Mouse (Mus musculus): ENCODE data around the gene Tgif1. TPM values are rescaled to one million over a fixed set of nuclear protein-coding genes. Genes with fewer than 3 reads are reported as not detected.

The Tgif1 gene
- total RNA-seq (2021): 1 to 10 TPM; 2.6 to 4.6 TPM
- long read RNA-seq, experiment 1, partial matches to known transcripts: 0 of 1 reads
- long read RNA-seq, experiment 1, other reads (novel, unspliced or antisense): 0 of 1 reads
- long read RNA-seq, experiment 2, partial matches to known transcripts: 0 of 2 reads
- long read RNA-seq, experiment 2, other reads (novel, unspliced or antisense): 1 of 2 reads

DNA sequence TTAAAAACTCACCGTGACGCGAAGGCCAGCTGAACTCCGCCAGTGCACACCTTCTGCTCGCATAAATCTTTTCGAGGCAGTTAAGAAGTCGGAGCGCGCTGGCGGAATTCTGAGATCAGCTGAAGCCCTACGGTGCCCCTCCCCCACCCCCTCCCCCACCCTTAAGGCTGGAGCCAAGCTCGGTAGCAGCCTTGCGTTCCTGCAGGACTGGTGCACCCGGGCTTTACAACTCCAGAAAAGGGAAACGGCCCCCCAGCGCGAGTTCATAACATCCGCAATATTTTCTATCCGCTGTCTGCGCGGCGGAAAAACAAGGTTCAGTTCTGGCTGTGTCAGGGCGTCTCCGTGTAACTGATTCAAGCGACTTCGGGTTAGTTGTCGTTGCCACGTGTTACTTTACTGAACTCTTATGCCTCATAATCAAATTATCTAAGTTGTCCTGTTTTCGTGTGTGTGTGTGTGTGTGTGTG lies at the start of gene Tgif1:
TSS of gene Tgif1 (minus strand) at position 111 of the 470 bp plus-strand sequence.
- DNase-seq: peak; percentile 71 to 75

GRCm38 (mm10) chr17:70900660-70901059 lies 47.3 kb upstream of the Tgif1 start:
- DNase-seq: no peak

DNA sequence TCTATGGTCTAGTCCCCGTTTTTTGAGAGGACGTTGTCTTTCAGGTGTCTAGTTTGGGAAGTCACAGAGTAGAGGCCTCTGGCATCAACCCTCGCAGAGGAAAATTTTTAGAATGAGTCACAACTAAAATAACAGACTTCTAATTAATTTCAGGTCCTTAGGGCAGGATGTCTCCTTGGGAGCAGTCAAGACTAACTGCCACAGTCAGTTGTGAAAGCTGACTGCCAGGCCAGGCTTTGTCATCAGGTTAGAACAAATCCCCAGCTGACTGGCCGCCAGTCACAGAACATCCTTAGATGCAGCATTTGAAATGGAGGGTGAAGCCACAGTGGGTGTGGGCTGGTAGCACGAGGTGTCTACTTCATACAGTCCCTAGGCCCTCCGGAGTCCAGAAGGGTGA lies 46.3 kb upstream of the Tgif1 start:
- no peak for DNase-seq

- DNase-seq: no peak
These were observed 41.5 kb upstream of the Tgif1 start for GRCm38 (mm10) chr17:70894867-70895266.

DNA sequence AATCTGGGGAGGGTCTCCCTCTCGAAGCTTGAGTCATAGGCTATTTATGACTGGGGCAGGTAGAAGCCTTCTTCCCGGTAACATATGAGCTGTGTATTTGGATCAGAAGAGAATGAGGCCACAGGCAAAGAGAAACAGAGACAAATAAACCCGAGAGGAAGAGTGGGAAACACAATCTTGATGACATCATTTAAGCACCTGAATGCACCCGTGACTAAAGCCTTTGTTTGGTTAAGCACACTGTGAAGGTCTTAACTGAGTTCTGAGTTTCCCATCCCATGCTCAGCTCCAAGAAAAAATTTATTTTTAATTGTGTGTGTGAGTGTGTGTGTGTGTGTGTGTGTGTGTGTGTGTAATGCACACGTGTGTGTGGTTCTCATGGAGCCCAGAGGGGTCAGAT lies 39.8 kb upstream of the Tgif1 start:
- no peak for DNase-seq

- DNase-seq: no peak
These were observed 39.1 kb upstream of the Tgif1 start for GRCm38 (mm10) chr17:70892288-70893096.

GRCm38 (mm10) chr17:70890571-70890970 lies 37.2 kb upstream of the Tgif1 start:
- no peak for DNase-seq

GRCm38 (mm10) chr17:70888657-70889056 lies 35.3 kb upstream of the Tgif1 start:
- DNase-seq: no peak

GRCm38 (mm10) chr17:70887848-70888247 lies 34.5 kb upstream of the Tgif1 start:
- DNase-seq: no peak

- peak in 1 of 2 experiments; percentile 15 for DNase-seq
These were observed 33.5 kb upstream of the Tgif1 start for GRCm38 (mm10) chr17:70886641-70887391.

- DNase-seq: no peak
These were observed 32.5 kb upstream of the Tgif1 start for GRCm38 (mm10) chr17:70885868-70886267.

- DNase-seq: no peak
These were observed 28.6 kb upstream of the Tgif1 start for GRCm38 (mm10) chr17:70881934-70882333.

DNA sequence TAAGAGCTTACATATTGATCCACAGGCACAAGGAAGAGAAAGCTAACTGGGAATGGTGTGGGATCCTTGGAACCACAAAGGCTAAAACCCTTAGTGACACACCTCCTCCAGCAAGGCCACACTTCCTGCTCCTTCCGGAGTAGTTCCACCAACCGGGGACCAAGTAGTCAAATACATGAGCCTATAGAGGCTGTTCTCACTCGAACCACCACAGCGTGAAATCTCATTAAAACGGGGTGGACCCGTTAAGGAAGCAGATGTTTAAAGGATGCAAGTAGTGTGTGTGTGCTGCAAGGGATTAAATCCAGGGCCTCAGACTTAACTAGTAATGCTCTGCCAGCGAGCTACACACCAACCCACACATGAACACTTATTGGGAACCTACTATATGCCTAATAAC lies 27.8 kb upstream of the Tgif1 start:
- peak in 1 of 2 experiments; percentile 22 for DNase-seq

GRCm38 (mm10) chr17:70878237-70878636 lies 24.9 kb upstream of the Tgif1 start:
- no peak for DNase-seq

DNA sequence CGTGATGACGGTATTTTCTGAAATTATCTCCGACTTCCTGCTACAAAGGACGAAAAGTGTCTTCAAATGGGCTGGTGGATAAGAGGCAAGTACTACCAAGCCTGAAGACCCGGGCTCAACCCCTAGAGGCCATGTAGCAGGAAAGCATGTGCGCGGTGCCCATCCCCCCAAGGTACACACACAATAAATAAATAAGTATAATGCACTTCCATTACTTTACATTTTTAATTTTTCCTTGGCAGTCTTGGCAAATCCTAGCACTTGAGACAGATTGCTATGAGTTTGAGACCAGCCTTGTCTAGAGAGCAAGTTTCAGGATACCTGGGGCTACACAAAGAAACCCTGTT lies 20.4 kb upstream of the Tgif1 start:
- DNase-seq: no peak

DNA sequence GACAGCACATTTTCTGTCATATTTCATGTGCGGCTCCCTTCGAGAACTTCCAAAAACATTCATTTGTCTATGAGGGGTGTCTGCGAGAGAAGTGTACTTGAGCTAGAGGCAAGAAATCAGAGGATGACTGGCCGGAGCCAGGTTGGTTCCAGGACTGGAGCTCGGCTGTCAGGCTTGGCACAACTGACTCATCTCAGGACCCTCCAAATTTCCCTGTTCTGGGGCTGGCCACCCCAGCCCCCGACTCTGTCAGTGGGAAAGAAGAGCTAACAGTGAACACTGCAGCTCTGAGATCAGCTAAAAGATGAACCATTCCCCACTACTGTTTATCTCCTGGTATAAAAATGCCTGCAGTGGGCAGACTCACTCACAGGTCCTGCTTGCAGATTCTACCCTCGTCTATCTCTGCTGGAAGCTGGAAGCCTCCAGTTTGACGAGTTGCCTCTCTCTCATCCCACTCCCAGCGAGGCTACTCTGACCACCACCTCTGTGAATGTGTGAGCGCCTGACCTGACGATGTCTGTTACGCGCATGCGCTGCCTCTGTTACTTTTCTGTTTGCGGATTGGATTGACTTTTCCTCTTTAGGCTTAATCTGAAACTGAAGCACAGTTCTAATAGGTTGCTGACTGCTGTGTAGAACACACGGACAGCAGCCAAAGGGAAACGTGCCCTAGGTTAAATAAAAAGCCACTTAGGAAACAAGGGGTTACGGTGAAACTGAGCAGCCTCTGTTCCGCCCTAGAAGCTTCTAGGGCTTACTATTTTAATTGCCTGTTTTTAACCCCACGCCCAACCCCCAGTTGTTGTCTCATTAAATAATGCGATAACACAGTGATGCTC lies 19.8 kb upstream of the Tgif1 start:
- peak in 1 of 2 experiments; percentile 7 for DNase-seq

DNA sequence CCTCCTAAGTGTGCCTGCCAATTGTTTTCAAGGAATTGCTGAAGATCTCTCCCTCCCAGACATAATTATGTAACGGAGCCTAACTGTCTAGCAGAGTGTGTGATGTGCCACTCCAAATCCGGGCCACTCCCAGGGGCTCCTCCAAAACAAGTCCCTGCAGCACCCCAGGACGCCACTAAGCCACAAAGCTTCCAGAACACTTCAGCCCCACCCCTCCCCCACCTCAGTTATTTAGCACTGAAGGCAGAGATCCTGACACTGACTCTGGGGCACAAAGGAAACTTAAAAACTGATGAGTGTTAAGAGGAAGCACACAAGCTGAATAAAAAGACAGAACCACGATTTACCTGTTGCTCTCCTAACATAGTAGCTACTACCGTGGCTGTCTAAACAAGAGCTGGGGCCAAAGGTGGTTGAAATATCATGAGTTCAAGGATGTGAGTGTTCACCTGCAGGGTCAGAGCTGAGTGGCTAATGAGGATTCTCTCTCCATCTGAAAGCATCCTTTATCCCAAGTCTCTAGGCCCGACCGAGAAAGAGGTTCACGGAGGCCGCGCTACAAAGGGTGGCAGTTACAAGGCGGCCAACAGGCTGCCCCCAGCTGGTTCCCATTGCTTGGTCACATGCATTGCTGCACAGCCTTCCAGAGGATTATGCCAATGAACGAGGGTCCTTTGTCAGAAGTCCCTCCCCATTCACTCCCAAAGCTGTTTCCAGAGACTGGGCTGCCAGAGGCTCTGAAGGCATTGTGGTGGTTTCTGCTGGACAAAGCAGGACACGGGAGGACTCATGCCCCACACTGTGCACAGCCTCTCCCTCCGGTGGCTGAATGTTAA lies 19.0 kb upstream of the Tgif1 start:
- DNase-seq: no peak

GRCm38 (mm10) chr17:70871676-70872075 lies 18.3 kb upstream of the Tgif1 start:
- DNase-seq: no peak

DNA sequence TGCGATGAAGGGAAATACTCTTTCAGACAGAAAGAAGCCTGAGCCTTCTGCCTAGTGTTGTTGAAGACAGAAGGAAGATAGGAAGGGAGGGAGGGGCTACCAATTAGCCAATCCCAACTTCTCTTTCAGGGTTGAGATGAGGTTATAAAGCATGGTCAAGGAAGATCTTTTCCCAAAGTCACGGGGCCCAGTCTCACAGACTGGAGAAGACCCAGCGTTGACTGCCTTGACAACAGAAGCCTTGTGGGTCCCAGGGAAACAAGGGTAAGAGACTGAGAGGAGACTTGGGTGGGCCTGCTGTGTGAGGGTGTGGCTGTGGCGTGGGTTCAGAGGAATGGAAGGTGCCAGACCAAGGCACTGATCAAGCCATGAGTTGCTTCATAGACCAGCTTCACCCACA lies 17.2 kb upstream of the Tgif1 start:
- no peak for DNase-seq

- no peak for DNase-seq
These were observed 15.4 kb upstream of the Tgif1 start for GRCm38 (mm10) chr17:70868577-70869229.

Data from heart, adult 18-20 months (tissue).